Mouse (Mus musculus): ENCODE measurements around the gene Tagap1. TPM values are rescaled to one million over a fixed set of nuclear protein-coding genes. Genes with fewer than 3 reads are reported as not detected.
"Not testable (repeated sequence)": the region's sequence is repeated elsewhere in the genome, so short reads cannot be mapped to it uniquely, and the experiment has no call there.

Tagap1 gene
- 63.1 and 70.3 TPM in 2 replicates for polyA plus RNA-seq (2014; fragmentation: Nextera tagmentation; extraction: Ambion mirVana)

GRCm38 (mm10) chr17:6960776-6961175 lies at the start of gene Tagap1:
Gene Tagap1 (minus strand): TSS chr17:6961156.
- not testable (repeated sequence) for H3K4me1 ChIP-seq (ENCODE audit: control insufficient read depth, insufficient read depth, low read length); ATAC-seq (replicated peaks; ENCODE audit: insufficient number of reproducible peaks, low FRiP score, low TSS enrichment, low read depth); H3K9me3 ChIP-seq (replicated peaks; ENCODE audit: control insufficient read depth, low read length); H3K4me2 ChIP-seq (ENCODE audit: low read depth, low read length); DNase-seq (ENCODE audit: low spot score); H3K27ac ChIP-seq (replicated peaks; ENCODE audit: low read depth, low read length); H3K36me3 ChIP-seq (replicated peaks; ENCODE audit: control insufficient read depth, insufficient read depth, low read depth, low read length); H3K27me3 ChIP-seq (ENCODE audit: control insufficient read depth, insufficient read depth, low read length)
- Histone ChIP-seq H3K4me3 (ENCODE audit: low read depth, low read length) (peak within 1 kb of the TSS; percentile 45), H3K9ac (replicated peaks; ENCODE audit: low read length) (peak within 1 kb of the TSS; percentile 62)
- under 1% methylated on average over 28 of the region's 51 CpGs for WGBS

GRCm38 (mm10) chr17:7009901-7010300 lies 48.9 kb upstream of the Tagap1 start:
- ATAC-seq (replicated peaks; ENCODE audit: insufficient number of reproducible peaks, low FRiP score, low TSS enrichment, low read depth); H3K9me3 ChIP-seq (replicated peaks; ENCODE audit: control insufficient read depth, low read length); H3K36me3 ChIP-seq (replicated peaks; ENCODE audit: control insufficient read depth, insufficient read depth, low read depth, low read length); H3K27ac ChIP-seq (replicated peaks; ENCODE audit: low read depth, low read length); H3K27me3 ChIP-seq (ENCODE audit: control insufficient read depth, insufficient read depth, low read length); H3K4me2 ChIP-seq (ENCODE audit: low read depth, low read length); H3K9ac ChIP-seq (replicated peaks; ENCODE audit: low read length); H3K4me1 ChIP-seq (ENCODE audit: control insufficient read depth, insufficient read depth, low read length); H3K4me3 ChIP-seq (ENCODE audit: low read depth, low read length): not testable (repeated sequence)
- peak; percentile 0 for DNase-seq (ENCODE audit: low spot score)
- WGBS, result 57% methylated on average over 4 of the region's 9 CpGs

- DNase-seq (ENCODE audit: low spot score); H3K4me2 ChIP-seq (ENCODE audit: low read depth, low read length); H3K27me3 ChIP-seq (ENCODE audit: control insufficient read depth, insufficient read depth, low read length); H3K9ac ChIP-seq (replicated peaks; ENCODE audit: low read length); H3K4me3 ChIP-seq (ENCODE audit: low read depth, low read length); ATAC-seq (replicated peaks; ENCODE audit: insufficient number of reproducible peaks, low FRiP score, low TSS enrichment, low read depth); H3K36me3 ChIP-seq (replicated peaks; ENCODE audit: control insufficient read depth, insufficient read depth, low read depth, low read length); H3K9me3 ChIP-seq (replicated peaks; ENCODE audit: control insufficient read depth, low read length); H3K27ac ChIP-seq (replicated peaks; ENCODE audit: low read depth, low read length); H3K4me1 ChIP-seq (ENCODE audit: control insufficient read depth, insufficient read depth, low read length): not testable (repeated sequence)
- WGBS, result no CpG with 5 or more reads among the region's 7 CpGs
These were observed 48.5 kb upstream of the Tagap1 start for GRCm38 (mm10) chr17:7009440-7009839.

GRCm38 (mm10) chr17:7008885-7009284 lies 47.9 kb upstream of the Tagap1 start:
- not testable (repeated sequence) for H3K27me3 ChIP-seq (ENCODE audit: control insufficient read depth, insufficient read depth, low read length); DNase-seq (ENCODE audit: low spot score); ATAC-seq (replicated peaks; ENCODE audit: insufficient number of reproducible peaks, low FRiP score, low TSS enrichment, low read depth); H3K9me3 ChIP-seq (replicated peaks; ENCODE audit: control insufficient read depth, low read length); H3K27ac ChIP-seq (replicated peaks; ENCODE audit: low read depth, low read length); H3K9ac ChIP-seq (replicated peaks; ENCODE audit: low read length); H3K36me3 ChIP-seq (replicated peaks; ENCODE audit: control insufficient read depth, insufficient read depth, low read depth, low read length); H3K4me2 ChIP-seq (ENCODE audit: low read depth, low read length); H3K4me3 ChIP-seq (ENCODE audit: low read depth, low read length); H3K4me1 ChIP-seq (ENCODE audit: control insufficient read depth, insufficient read depth, low read length)

GRCm38 (mm10) chr17:7005646-7006045 lies 44.7 kb upstream of the Tagap1 start:
- not testable (repeated sequence) for H3K4me2 ChIP-seq (ENCODE audit: low read depth, low read length); H3K36me3 ChIP-seq (replicated peaks; ENCODE audit: control insufficient read depth, insufficient read depth, low read depth, low read length); H3K4me3 ChIP-seq (ENCODE audit: low read depth, low read length); H3K27me3 ChIP-seq (ENCODE audit: control insufficient read depth, insufficient read depth, low read length); DNase-seq (ENCODE audit: low spot score); H3K9ac ChIP-seq (replicated peaks; ENCODE audit: low read length); H3K4me1 ChIP-seq (ENCODE audit: control insufficient read depth, insufficient read depth, low read length); ATAC-seq (replicated peaks; ENCODE audit: insufficient number of reproducible peaks, low FRiP score, low TSS enrichment, low read depth); H3K9me3 ChIP-seq (replicated peaks; ENCODE audit: control insufficient read depth, low read length); H3K27ac ChIP-seq (replicated peaks; ENCODE audit: low read depth, low read length)
- 57% methylated on average over 2 of the region's 4 CpGs for WGBS

- WGBS, result no CpG with 5 or more reads among the region's 3 CpGs
- H3K4me2 ChIP-seq (ENCODE audit: low read depth, low read length); H3K4me1 ChIP-seq (ENCODE audit: control insufficient read depth, insufficient read depth, low read length); H3K9me3 ChIP-seq (replicated peaks; ENCODE audit: control insufficient read depth, low read length); H3K27me3 ChIP-seq (ENCODE audit: control insufficient read depth, insufficient read depth, low read length); H3K4me3 ChIP-seq (ENCODE audit: low read depth, low read length); H3K9ac ChIP-seq (replicated peaks; ENCODE audit: low read length); H3K27ac ChIP-seq (replicated peaks; ENCODE audit: low read depth, low read length); H3K36me3 ChIP-seq (replicated peaks; ENCODE audit: control insufficient read depth, insufficient read depth, low read depth, low read length); ATAC-seq (replicated peaks; ENCODE audit: insufficient number of reproducible peaks, low FRiP score, low TSS enrichment, low read depth); DNase-seq (ENCODE audit: low spot score): not testable (repeated sequence)
These were observed 42.4 kb upstream of the Tagap1 start for GRCm38 (mm10) chr17:7003392-7003791.

GRCm38 (mm10) chr17:7001790-7002585 lies 41.0 kb upstream of the Tagap1 start:
- not testable (repeated sequence) for H3K36me3 ChIP-seq (replicated peaks; ENCODE audit: control insufficient read depth, insufficient read depth, low read depth, low read length); DNase-seq (ENCODE audit: low spot score); H3K27ac ChIP-seq (replicated peaks; ENCODE audit: low read depth, low read length); H3K4me2 ChIP-seq (ENCODE audit: low read depth, low read length); H3K9me3 ChIP-seq (replicated peaks; ENCODE audit: control insufficient read depth, low read length); H3K4me3 ChIP-seq (ENCODE audit: low read depth, low read length); H3K9ac ChIP-seq (replicated peaks; ENCODE audit: low read length); H3K4me1 ChIP-seq (ENCODE audit: control insufficient read depth, insufficient read depth, low read length); H3K27me3 ChIP-seq (ENCODE audit: control insufficient read depth, insufficient read depth, low read length); ATAC-seq (replicated peaks; ENCODE audit: insufficient number of reproducible peaks, low FRiP score, low TSS enrichment, low read depth)
- 84% methylated on average over 8 of the region's 12 CpGs for WGBS

GRCm38 (mm10) chr17:6997778-6998490 lies 37.0 kb upstream of the Tagap1 start:
- H3K9me3 ChIP-seq (replicated peaks; ENCODE audit: control insufficient read depth, low read length); H3K27me3 ChIP-seq (ENCODE audit: control insufficient read depth, insufficient read depth, low read length); DNase-seq (ENCODE audit: low spot score); H3K36me3 ChIP-seq (replicated peaks; ENCODE audit: control insufficient read depth, insufficient read depth, low read depth, low read length); H3K4me2 ChIP-seq (ENCODE audit: low read depth, low read length); H3K4me3 ChIP-seq (ENCODE audit: low read depth, low read length); H3K27ac ChIP-seq (replicated peaks; ENCODE audit: low read depth, low read length); H3K4me1 ChIP-seq (ENCODE audit: control insufficient read depth, insufficient read depth, low read length); H3K9ac ChIP-seq (replicated peaks; ENCODE audit: low read length); ATAC-seq (replicated peaks; ENCODE audit: insufficient number of reproducible peaks, low FRiP score, low TSS enrichment, low read depth): not testable (repeated sequence)
- no CpG with 5 or more reads among the region's 7 CpGs for WGBS

Data from embryonic facial prominence, embryonic 11.5 days (tissue).